Mouse (Mus musculus): ENCODE data around the gene Crispld2. TPM values are rescaled to one million over a fixed set of nuclear protein-coding genes. Genes with fewer than 3 reads are reported as not detected.

Gene Crispld2
- polyA plus RNA-seq (2017; shearing (Covaris generic)) = 0.12 TPM

DNA sequence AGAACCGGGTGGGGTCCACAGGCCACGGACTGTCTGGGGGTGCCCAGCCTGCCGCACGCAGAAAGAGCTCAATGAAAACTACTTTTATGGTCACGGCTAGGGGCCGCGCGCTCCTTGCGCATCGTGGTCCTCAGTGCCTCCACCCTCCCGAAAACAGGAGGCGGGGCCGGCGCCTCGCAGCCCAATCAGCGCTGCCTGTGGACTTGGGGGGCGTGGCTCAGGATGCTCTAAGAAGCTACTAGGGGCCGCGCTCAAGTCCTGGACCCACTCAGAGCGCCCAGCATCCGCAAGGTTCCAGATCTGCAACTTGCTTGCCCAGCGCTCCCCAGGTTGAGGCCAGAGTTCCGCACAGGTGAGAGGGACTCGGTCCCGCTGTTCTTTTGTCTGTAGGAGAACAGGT lies at the start of gene Crispld2:
Crispld2 (plus strand) TSS at position 190 of the 400 bp plus-strand sequence.

DNA sequence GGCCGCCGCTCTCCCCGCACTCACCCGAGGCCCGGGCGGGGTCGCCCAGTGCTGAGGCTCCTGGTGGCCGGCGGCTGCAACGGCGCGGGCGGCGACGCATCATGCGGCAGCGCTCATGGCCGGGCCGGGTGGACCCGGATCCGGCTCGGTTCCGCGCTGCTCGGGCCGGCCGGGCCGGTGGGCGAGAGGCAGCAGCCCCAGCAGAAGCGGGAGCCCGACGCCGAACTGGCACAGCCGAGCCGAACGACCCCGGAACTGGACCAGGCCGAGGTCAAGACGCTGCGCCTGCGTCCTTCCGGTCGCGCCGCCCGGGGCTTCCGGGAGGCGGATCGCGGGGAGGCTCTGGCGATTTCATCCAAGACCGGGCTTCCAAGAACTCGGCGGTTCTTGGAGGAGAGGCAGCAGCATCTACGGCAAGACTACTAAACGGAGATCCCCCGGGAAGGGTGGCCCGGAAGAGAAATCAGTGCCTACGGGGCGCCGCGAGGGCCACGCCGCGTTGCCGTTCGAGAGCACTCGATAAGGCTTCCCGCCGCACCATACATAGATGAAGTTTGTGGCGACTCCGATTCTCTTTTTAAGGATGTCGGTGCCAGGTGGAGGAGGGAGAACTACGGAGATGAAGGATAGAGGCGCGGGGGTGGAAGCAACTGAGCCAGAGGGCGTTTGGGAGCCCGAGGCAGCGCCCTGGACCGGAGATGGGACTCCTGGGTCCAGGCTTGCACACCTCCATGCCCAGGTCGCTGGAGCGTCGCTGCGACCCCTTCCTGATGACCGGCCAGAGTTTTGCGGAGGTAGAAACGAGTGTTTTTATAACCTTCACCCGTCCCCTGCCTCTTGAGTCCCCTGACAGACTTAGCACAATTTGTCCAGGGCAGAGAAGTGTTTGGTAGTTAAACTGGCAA lies 109.1 kb downstream of the Crispld2 start, which contains the start of gene Zdhhc7:
Zdhhc7 (minus strand) TSS at position 415 of the 905 bp plus-strand sequence.

Other genes starting within 250 kb of the Crispld2 start
- 12.8 TPM for gene Tldc1, start 214.0 kb upstream of the Crispld2 start, polyA plus RNA-seq (2017; shearing (Covaris generic))
- 343 TPM for gene Cotl1, start 151.9 kb upstream of the Crispld2 start, polyA plus RNA-seq (2017; shearing (Covaris generic))
- gene Klhl36, start 130.2 kb upstream of the Crispld2 start, polyA plus RNA-seq (2017; shearing (Covaris generic)) = 9.1 TPM
- 112 TPM for gene Usp10, start 82.1 kb upstream of the Crispld2 start, polyA plus RNA-seq (2017; shearing (Covaris generic))
- gene Gm20388, start 81.6 kb upstream of the Crispld2 start, polyA plus RNA-seq (2017; shearing (Covaris generic)) = 10.1 TPM
- 3.7 TPM for gene Zdhhc7, start 109.0 kb downstream of the Crispld2 start, polyA plus RNA-seq (2017; shearing (Covaris generic))
- gene 6430548M08Rik, start 121.7 kb downstream of the Crispld2 start, polyA plus RNA-seq (2017; shearing (Covaris generic)) = not detected
- gene Fam92b, start 185.0 kb downstream of the Crispld2 start, polyA plus RNA-seq (2017; shearing (Covaris generic)) = not detected
- 16.3 TPM for gene Gse1, start 236.0 kb downstream of the Crispld2 start, polyA plus RNA-seq (2017; shearing (Covaris generic))